Mouse (Mus musculus): ENCODE results near the gene Cd99l2. TPM values are rescaled to one million over a fixed set of nuclear protein-coding genes. Genes with fewer than 3 reads are reported as not detected.
A peak's percentile ranks its signal among the peaks of the same experiment; 100 is the strongest.
"Not testable (repeated sequence)": the region's sequence is repeated elsewhere in the genome, so short reads cannot be mapped to it uniquely, and the experiment has no call there.

Cd99l2 gene
- polyA plus RNA-seq, 1 experiment from 2014 or later, result 33.7 TPM

DNA sequence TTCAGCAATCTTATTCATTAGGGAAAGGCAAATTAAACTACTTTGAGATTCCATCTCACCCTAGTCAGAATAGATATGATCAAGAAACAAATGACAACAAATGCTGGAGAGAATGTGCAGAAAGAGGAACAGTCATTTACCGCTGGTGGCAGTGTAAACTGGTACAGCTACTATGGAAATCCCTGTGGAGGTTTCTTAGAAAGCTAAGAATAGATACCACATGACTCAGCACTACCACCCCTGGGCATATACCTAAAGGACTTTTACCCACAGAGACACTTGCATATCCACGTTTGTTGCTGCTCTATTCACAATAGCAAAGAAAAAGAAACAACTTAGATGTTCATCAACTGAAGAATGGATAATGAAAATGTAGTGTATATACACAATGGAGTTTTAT, 31.7 kb upstream of the Cd99l2 start:
- Histone ChIP-seq H3K27ac (ENCODE audit: low read length) (no peak overlapping the region), H3K4me3 (ENCODE audit: low read length) (no peak overlapping the region), H3K9me3 (ENCODE audit: control insufficient read depth, low read length) (no peaks in the 10 kb centered on the region), H3K4me2 (ENCODE audit: low read depth, low read length) (no peak overlapping the region), H3K36me3 (ENCODE audit: control insufficient read depth, insufficient read depth, low read length) (no peaks in the 10 kb centered on the region), H3K9ac (ENCODE audit: low read length) (no peak overlapping the region), H3K4me1 (replicated peaks; ENCODE audit: control insufficient read depth, insufficient read depth, low read length) (peaks cover 6% of the 10 kb centered on the region; the same call in 1 of the 2 replicates), H3K27me3 (ENCODE audit: control insufficient read depth, insufficient read depth, low read depth, low read length) (no peaks in the 10 kb centered on the region)
- ATAC-seq (ENCODE audit: low read depth), result no peak
- 66% methylated on average over 2 of the region's 2 CpGs for WGBS

DNA sequence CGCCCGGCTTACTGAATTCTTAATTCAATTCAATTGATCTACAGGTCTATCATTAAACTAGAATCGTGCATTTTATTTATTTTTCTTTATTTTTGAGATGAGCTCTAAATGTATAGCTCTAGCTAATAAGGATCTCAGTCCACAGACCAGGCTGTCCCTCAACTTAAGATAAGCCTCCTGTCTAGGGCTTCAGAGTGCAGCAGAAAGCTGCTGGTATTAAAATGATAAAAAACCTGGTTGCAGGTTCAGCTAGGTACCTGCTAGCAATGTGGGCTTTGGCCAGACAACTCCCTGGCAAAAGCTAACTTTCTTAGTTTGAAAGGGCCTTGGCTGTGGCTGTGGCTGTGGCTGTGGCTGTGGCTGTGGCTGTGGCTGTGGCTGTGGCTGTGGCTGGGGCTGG, 30.2 kb upstream of the Cd99l2 start:
- no peak for ATAC-seq (ENCODE audit: low read depth)
- WGBS, result 87% methylated on average over 3 of the region's 3 CpGs
- Histone ChIP-seq H3K9me3 (ENCODE audit: control insufficient read depth, low read length) (no peaks in the 10 kb centered on the region), H3K9ac (ENCODE audit: low read length) (no peak overlapping the region), H3K27ac (ENCODE audit: low read length) (no peak overlapping the region), H3K4me1 (replicated peaks; ENCODE audit: control insufficient read depth, insufficient read depth, low read length) (no peaks in the 10 kb centered on the region), H3K4me2 (ENCODE audit: low read depth, low read length) (no peak overlapping the region), H3K27me3 (ENCODE audit: control insufficient read depth, insufficient read depth, low read depth, low read length) (no peaks in the 10 kb centered on the region), H3K4me3 (ENCODE audit: low read length) (no peak overlapping the region), H3K36me3 (ENCODE audit: control insufficient read depth, insufficient read depth, low read length) (no peaks in the 10 kb centered on the region)

DNA sequence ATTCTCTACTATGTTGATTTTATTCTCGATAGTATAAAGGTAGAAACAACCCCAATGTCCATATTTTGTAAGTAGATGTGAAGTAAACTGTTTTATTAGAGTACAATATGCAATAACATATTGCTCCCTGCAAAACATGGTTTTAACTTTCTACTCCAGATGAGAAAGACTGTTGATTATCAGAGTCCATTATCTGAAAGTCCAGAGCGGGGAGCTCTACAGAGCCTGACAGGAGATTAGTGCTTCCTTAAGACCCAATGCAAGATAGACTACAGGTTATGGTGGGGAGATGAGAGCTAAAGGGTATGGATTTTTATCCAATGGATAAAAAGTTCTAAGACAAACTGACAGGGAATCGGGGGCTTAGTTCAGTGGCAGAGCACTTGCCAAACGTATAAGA, 26.6 kb upstream of the Cd99l2 start:
- Histone ChIP-seq H3K36me3 (ENCODE audit: control insufficient read depth, insufficient read depth, low read length) (no peaks in the 10 kb centered on the region), H3K4me2 (ENCODE audit: low read depth, low read length) (no peak overlapping the region), H3K27me3 (ENCODE audit: control insufficient read depth, insufficient read depth, low read depth, low read length) (no peaks in the 10 kb centered on the region), H3K9ac (ENCODE audit: low read length) (no peak overlapping the region), H3K27ac (ENCODE audit: low read length) (no peak overlapping the region), H3K4me3 (ENCODE audit: low read length) (no peak overlapping the region), H3K4me1 (replicated peaks; ENCODE audit: control insufficient read depth, insufficient read depth, low read length) (no peaks in the 10 kb centered on the region), H3K9me3 (ENCODE audit: control insufficient read depth, low read length) (no peaks in the 10 kb centered on the region)
- whole genome bisulfite sequencing, result 80% methylated on average over 4 of the region's 4 CpGs
- ATAC-seq (ENCODE audit: low read depth), result no peak

- ATAC-seq (ENCODE audit: low read depth); H3K4me3 ChIP-seq (ENCODE audit: low read length); H3K4me1 ChIP-seq (replicated peaks; ENCODE audit: control insufficient read depth, insufficient read depth, low read length); H3K9ac ChIP-seq (ENCODE audit: low read length); H3K36me3 ChIP-seq (ENCODE audit: control insufficient read depth, insufficient read depth, low read length); H3K27me3 ChIP-seq (ENCODE audit: control insufficient read depth, insufficient read depth, low read depth, low read length); H3K27ac ChIP-seq (ENCODE audit: low read length); H3K4me2 ChIP-seq (ENCODE audit: low read depth, low read length); H3K9me3 ChIP-seq (ENCODE audit: control insufficient read depth, low read length): not testable (repeated sequence)
- WGBS, result 87% methylated on average over 4 of the region's 4 CpGs
These were observed 13.9 kb upstream of the Cd99l2 start for GRCm38 (mm10) chrX:71506591-71506990.

DNA sequence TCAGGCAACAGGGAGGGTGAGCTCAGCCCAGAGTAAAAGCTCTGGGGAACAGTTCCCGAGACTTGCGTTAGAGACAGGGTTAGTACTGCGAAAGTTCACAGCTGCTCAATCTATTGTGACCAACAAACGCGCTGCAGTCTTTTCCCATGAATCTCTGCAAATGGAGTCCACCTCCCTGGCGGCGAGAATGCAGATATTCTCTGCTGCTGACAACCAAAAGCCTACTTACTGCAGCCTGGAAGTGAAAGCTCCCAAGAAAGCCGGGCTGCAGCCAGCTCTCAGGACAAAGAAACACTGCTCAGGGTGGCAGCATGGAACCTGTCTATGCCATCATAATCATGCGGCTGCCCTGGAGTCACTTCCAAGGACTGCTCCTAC, 619 bp upstream of the Cd99l2 start:
- Histone ChIP-seq H3K9me3 (ENCODE audit: control insufficient read depth, low read length) (no peaks in the 10 kb centered on the region), H3K36me3 (ENCODE audit: control insufficient read depth, insufficient read depth, low read length) (no peaks in the 10 kb centered on the region), H3K27ac (ENCODE audit: low read length) (peak overlapping the region; percentile 95), H3K4me2 (ENCODE audit: low read depth, low read length) (peak overlapping the region; percentile 76), H3K4me1 (replicated peaks; ENCODE audit: control insufficient read depth, insufficient read depth, low read length) (0 out of 2 replicates have a peak, but pooled peaks cover 2% of the 10 kb centered on the region), H3K27me3 (ENCODE audit: control insufficient read depth, insufficient read depth, low read depth, low read length) (no peaks in the 10 kb centered on the region), H3K9ac (ENCODE audit: low read length) (peak overlapping the region; percentile 63), H3K4me3 (ENCODE audit: low read length) (peak overlapping the region; percentile 65)
- WGBS, result 17% methylated on average over 9 of the region's 9 CpGs
- ATAC-seq (ENCODE audit: low read depth), result peak; percentile 24; the same call in 1 of the 2 replicates

DNA sequence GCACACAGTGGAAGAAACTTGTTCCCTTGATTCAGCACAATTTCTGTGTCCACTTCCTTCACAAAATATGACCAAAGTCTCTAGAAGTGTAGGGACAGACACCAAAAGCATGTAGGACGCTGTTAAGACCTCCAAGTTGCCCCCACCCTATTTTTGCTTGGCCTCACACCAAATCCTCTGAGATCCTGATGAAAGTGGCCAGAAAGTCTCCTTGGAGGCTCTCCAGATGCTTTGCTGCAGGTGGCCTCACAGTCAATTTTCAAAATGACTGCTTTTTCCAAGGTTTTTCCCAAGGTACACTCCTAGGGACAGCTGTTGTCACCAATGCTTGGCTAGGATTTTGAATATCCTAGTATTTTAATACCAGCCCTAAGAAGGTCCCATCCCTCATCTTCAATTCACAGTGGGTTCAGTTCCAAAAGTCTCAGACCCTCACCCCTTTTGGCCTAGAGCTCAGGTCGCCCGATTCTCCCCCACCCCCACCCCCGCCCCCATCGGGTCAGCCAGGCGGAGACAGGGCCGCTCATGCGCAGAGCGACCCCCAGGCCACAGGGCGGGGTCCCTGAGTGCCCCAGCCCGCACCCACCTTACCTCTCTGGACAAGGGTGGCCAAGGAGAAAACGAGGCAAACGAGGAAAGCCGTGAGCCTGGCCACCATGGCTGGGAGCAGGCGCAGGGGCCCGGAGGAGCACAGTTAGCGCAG, 567 bp downstream of the Cd99l2 start:
- 24% methylated on average over 17 of the region's 17 CpGs for WGBS
- Histone ChIP-seq H3K9me3 (ENCODE audit: control insufficient read depth, low read length) (no peaks in the 10 kb centered on the region), H3K36me3 (ENCODE audit: control insufficient read depth, insufficient read depth, low read length) (no peaks in the 10 kb centered on the region; the same call in 1 of the 2 replicates), H3K4me2 (ENCODE audit: low read depth, low read length) (peak overlapping the region; percentile 67), H3K4me1 (replicated peaks; ENCODE audit: control insufficient read depth, insufficient read depth, low read length) (0 out of 2 replicates have a peak, but pooled peaks cover 2% of the 10 kb centered on the region), H3K4me3 (ENCODE audit: low read length) (peak overlapping the region; percentile 65), H3K9ac (ENCODE audit: low read length) (peak overlapping the region; percentile 80), H3K27me3 (ENCODE audit: control insufficient read depth, insufficient read depth, low read depth, low read length) (no peaks in the 10 kb centered on the region), H3K27ac (ENCODE audit: low read length) (peak overlapping the region; percentile 86)
- ATAC-seq (ENCODE audit: low read depth), result peak; percentile 78

DNA sequence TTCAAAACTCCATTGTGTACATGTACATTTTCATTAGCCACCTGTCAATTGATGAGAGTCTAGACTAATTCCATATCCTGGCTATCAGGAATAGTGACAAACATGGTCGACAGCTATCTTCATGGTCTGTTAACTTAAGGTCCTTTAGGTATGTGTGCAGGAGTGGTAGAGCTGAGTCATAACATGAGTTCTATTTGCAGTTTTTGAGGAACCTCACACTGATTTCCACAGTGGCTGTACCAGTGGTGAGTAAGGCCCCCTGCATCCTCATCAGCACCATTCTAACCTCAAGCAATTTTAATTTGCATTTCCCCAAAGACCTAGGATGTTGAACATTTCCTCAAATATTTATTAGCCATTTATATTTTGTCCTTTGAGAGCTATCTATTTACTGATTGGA, 3.3 kb downstream of the Cd99l2 start:
- Histone ChIP-seq H3K9ac (ENCODE audit: low read length) (no peak overlapping the region), H3K27ac (ENCODE audit: low read length) (no peak overlapping the region), H3K4me3 (ENCODE audit: low read length) (no peak overlapping the region), H3K4me2 (ENCODE audit: low read depth, low read length) (no peak overlapping the region), H3K36me3 (ENCODE audit: control insufficient read depth, insufficient read depth, low read length) (no peaks in the 10 kb centered on the region; the same call in 1 of the 2 replicates), H3K27me3 (ENCODE audit: control insufficient read depth, insufficient read depth, low read depth, low read length) (no peaks in the 10 kb centered on the region), H3K9me3 (ENCODE audit: control insufficient read depth, low read length) (no peaks in the 10 kb centered on the region), H3K4me1 (replicated peaks; ENCODE audit: control insufficient read depth, insufficient read depth, low read length) (0 out of 2 replicates have a peak, but pooled peaks cover 2% of the 10 kb centered on the region)
- ATAC-seq (ENCODE audit: low read depth), result no peak
- 55% methylated on average over 1 of the region's 1 CpGs for WGBS

- no peaks in the 10 kb centered on the region for H3K9me3 ChIP-seq (ENCODE audit: control insufficient read depth, low read length)
- no peak for ATAC-seq (ENCODE audit: low read depth)
- no peak overlapping the region for H3K4me2 ChIP-seq (ENCODE audit: low read depth, low read length)
- H3K36me3 ChIP-seq (ENCODE audit: control insufficient read depth, insufficient read depth, low read length), result no peaks in the 10 kb centered on the region
- WGBS, result 91% methylated on average over 2 of the region's 2 CpGs
- no peak overlapping the region for H3K27ac ChIP-seq (ENCODE audit: low read length)
- H3K4me3 ChIP-seq (ENCODE audit: low read length), result no peak overlapping the region
- H3K4me1 ChIP-seq (replicated peaks; ENCODE audit: control insufficient read depth, insufficient read depth, low read length), result no peaks in the 10 kb centered on the region
- no peak overlapping the region for H3K9ac ChIP-seq (ENCODE audit: low read length)
- H3K27me3 ChIP-seq (ENCODE audit: control insufficient read depth, insufficient read depth, low read depth, low read length), result no peaks in the 10 kb centered on the region
These were observed 10.4 kb downstream of the Cd99l2 start for GRCm38 (mm10) chrX:71482244-71482643.

GRCm38 (mm10) chrX:71475992-71476391, 16.7 kb downstream of the Cd99l2 start:
- WGBS, result 75% methylated on average over 3 of the region's 3 CpGs
- no peak overlapping the region for H3K9ac ChIP-seq (ENCODE audit: low read length)
- H3K36me3 ChIP-seq (ENCODE audit: control insufficient read depth, insufficient read depth, low read length), result no peaks in the 10 kb centered on the region
- no peak overlapping the region for H3K4me3 ChIP-seq (ENCODE audit: low read length)
- no peaks in the 10 kb centered on the region for H3K27me3 ChIP-seq (ENCODE audit: control insufficient read depth, insufficient read depth, low read depth, low read length)
- no peak for ATAC-seq (ENCODE audit: low read depth)
- H3K27ac ChIP-seq (ENCODE audit: low read length), result no peak overlapping the region
- H3K9me3 ChIP-seq (ENCODE audit: control insufficient read depth, low read length), result no peaks in the 10 kb centered on the region
- H3K4me2 ChIP-seq (ENCODE audit: low read depth, low read length), result no peak overlapping the region
- H3K4me1 ChIP-seq (replicated peaks; ENCODE audit: control insufficient read depth, insufficient read depth, low read length), result no peaks in the 10 kb centered on the region
